Mouse (Mus musculus) cerebellum, adult 2 months (tissue): Measurements from ENCODE around the gene Coro2b.

Experiments
- CTCF ChIP-seq: fragments of 200-500 bp; IDR thresholded peaks from 2 replicates; pipeline ENCODE4 v1.5.1; 2011; ENCODE audit warnings: low read depth, mild to moderate bottlenecking, control low read depth, low read length, moderate library complexity, borderline replicate concordance; ENCODE audit not compliant: insufficient read depth
- POLR2A ChIP-seq: fragments of 200-500 bp; IDR thresholded peaks from 2 replicates; pipeline ENCODE4 v1.6.1; 2011; ENCODE audit warnings: low read length, control low read depth, borderline replicate concordance; ENCODE audit not compliant: insufficient read depth

GRCm38 (mm10) chr9:62480898-62481642, 55.8 kb downstream of the Coro2b start:
- TF ChIP-seq CTCF (no peak), POLR2A (no peak)
